Mouse (Mus musculus) heart, postnatal 25 days (tissue): ENCODE data around the gene Trpv4. TPM values are rescaled to one million over a fixed set of nuclear protein-coding genes. Genes with fewer than 3 reads are reported as not detected.

Source experiments
- DNase-seq: peaks from one replicate; pipeline ENCODE4 v3.0.0; 2022; ENCODE audit warnings: low spot score
- intact Hi-C: fragments of 180-260 bp; cut with DNase I; formaldehyde crosslinking; loops from one replicate; pipeline ENCODE4 v1.15.1; 2025
- total RNA-seq, 2 experiments: library from RNA; stranded (reverse); gene quantifications; 2 replicates each; pipeline ENCODE4 v1.2.3; 2021

Gene Trpv4
- total RNA-seq, 2 experiments from 2014 or later = 5.1 to 5.3 TPM

DNA sequence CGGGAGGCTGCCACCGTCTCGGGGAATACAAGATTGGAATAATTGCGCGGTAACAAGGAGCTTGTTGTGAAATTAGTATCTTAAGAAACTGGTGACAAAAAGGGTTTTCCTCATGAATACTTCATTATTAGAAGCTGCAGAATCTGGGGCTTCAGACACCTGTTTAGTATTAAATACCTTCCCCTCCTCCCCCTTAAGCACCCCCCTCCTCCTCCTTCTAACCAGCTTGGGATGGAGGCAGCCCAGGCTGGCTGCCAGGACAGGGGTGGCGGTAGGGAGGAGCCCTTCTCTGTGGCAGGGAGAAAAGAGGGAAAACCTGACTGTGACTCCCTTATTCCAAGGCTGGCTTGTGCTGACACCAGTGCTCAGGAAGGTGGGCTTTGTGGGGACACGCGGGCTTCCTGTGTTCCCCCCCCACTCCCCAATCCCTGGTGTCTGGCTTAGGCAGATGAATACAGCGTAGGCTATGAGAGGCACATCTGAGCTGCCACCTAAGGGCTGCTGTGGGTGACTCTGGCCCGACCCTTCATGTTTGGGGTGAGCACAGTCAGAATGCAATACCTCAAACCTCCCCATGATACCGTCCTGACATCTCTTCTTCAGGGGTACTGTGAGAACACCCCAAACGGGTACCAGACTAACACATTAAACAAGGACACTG lies 64.9 kb downstream of the Trpv4 start:
- no peak for DNase-seq
- intact Hi-C loops = no loop called here

DNA sequence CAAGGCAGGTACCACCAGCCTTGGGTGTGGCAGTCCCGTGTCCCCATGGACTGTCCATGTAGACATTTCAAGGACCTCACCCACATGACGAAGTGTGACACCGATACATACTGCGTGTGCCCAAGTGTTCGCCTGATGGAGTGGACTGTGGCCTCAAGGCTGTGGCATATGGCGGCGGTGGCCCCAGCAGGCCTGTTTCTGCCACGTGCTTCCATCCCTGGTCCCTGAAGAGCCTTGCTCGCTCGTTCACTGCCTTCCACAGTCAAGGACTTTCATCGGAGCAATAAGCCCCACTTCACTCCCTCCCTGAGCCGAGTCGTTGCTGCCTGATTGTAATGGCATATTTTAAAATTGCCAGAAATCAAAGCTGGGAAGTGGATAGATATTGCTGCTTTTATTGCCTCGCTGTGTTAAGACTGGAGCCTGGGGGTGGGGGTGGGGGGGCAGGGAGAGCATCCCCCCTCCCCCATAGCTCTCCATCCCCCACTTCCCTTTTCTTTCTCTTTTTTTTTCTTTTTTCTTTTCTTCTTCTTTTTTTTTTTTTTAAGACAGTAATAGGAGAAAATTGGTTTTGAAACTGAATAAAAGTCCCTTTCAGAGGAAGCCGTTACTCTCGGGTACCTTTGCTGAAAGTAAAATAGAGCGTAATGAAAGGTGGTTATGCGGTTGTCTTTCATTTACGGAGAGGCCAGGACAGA lies 65.6 kb downstream of the Trpv4 start:
- DNase-seq = no peak
- intact Hi-C loops = no loop called here

DNA sequence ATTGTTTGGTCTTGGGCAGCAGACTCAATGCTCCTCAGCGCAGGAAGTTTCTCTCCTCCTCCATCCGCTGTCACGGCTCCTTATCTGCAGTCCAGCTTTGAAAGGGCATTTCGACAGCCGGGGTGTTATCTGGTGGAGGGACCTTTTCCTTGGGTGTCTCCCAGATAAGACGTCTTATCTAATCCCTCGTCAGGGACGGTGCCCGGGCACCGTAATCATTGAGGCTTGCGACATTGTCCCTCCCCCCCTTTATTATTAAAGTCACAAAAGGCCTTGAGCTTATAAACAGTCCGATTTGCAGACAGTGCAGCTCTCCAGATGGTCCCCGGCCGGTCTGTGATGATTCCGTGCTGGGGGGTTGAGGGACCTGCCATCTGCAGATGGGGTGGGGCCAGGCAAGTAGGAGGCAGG lies 67.1 kb downstream of the Trpv4 start:
- DNase-seq = no peak
- intact Hi-C loops = no loop called here

DNA sequence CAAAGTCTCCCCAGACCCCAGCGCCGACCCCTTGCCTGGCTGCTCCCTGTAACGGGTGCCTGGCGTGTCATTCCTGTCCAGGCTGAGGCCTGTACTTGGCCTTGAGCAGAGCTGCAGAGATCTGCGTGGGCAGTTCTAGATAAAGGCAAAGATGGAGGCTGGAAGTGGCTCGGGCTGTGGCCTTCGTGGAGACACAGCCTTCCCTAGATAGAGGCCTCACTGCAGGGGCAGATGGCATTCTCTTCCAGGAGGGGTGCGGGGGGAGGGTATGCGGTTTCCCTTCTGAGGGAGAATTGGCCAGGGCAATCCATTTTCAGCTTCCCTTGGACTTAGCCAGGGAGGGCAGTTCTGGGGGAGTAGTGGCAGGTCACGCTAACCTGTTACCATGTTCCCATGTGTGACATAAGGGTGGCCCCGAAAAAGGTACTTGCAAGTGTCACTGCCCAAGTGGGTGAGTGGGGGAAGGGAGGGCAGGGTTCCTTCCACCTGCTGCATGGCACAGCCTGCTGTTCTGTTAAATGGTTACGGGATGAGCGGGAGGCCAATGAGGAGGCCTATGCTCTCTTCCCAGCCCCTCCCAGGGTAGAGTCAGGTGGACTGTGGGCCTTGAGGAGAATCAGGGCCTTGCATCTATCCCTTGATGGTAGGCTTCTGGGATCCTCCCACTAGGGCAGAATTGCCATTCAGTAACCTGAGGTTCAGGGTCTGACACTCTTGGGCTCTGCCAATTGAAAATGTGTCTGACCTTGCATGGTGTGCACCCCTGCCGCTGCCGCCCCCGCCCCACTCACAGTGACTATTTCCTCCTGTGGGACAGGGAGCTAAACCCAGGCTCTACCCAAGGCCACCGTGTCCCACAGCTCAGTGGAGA lies 67.9 kb downstream of the Trpv4 start:
- DNase-seq = no peak
- intact Hi-C loops = no loop called here

DNA sequence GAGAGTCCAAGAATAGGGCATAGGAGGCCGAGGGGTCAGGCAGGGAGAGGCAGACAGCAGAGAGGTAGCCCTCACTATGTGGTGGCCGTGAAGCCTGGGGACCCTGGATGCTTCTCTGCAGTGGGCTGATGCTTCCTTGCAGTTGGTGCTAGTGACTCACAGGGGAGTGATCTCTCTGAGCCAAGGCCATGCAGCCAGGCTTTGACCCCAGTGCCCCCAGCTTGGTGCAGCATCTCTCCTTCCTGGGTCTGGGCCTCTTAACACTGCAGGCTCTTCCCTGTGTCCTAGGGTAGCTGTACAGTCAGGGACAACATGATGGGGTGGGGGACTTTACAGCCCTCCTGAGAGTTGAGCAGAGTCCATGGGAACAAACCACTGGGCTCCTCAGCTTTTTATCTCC lies 68.8 kb downstream of the Trpv4 start:
- intact Hi-C loops = no loop called here
- DNase-seq = no peak

DNA sequence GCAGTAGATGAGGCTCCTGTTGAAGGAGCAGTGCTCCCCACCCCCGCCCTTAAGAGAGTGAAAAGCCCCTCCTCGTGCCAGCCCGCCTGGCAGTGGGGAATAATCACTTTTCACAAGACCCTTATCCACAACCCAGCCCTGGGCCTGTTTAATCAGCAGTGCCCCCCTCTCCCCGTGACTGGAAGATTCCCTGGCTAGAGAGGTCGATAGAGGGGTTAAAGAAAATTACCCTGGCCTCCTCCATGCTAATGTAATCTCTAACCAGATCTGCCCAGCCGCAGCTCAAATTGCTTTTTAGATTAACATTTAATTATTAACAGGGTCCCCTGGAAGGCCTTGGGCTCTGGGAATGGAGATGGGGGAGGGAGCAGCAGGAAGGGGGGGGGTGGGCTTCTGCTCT lies 69.2 kb downstream of the Trpv4 start:
- no peak for DNase-seq
- intact Hi-C loops = no loop called here

DNA sequence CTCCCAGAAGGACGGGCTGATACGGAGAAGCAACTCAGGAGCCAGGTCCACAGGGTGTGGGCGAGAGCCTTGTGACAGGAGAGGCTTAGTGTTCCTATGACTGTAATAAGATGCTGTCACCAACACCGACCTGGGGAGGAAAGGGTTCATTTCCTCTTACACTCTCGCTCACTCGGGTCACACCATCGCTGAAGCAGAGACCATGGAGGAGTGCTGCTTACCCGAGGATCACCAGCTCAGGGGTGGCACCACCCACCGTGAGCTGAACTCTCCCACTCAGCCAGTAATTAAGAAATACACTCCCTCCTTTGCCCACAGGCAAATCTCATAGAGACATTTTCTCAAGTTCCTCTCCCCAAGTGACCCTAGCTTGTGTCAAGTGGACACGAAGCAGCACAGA lies 69.8 kb downstream of the Trpv4 start:
- intact Hi-C loops = no loop called here
- no peak for DNase-seq

DNA sequence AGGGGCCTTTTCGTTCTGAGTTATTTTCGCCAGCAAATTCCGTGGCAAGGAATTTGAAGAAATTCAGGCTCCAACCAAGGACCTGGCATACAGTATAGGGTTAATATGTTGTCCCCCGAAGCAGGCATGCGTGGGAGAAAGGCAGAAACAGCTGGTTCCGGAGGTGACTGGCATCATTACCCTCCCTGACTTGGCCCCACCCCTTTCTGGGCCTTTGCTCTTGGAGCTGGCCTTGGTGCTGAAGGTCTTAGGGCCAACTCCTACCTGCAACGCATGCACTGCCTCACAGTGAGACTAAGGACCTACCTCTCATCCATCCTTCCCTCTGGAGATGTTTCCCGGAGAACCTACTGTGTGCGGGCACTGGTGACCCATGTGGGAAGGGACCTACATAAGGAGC lies 70.3 kb downstream of the Trpv4 start:
- no peak for DNase-seq
- intact Hi-C loops = no loop called here

DNA sequence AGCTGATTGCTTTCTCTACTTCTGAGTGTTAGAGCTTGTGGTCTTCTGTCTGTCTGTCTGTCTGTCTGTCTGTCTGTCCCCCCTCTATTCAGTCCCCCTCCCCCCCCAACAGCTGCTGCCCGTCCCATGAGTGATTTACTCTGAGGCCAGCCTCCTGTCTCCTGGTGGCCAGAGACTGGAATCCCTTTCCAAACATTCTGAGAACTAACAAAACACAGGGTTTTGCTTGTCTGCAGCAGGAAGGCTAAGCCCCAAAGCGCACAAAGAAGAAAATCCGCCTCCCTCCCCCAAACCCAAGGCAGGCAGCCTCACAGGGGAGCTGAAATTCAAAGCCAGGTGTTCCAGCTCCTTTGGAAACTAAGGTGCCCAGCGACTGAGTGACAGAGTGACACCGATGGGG lies 72.5 kb downstream of the Trpv4 start:
- no peak for DNase-seq
- intact Hi-C loops = no loop called here

DNA sequence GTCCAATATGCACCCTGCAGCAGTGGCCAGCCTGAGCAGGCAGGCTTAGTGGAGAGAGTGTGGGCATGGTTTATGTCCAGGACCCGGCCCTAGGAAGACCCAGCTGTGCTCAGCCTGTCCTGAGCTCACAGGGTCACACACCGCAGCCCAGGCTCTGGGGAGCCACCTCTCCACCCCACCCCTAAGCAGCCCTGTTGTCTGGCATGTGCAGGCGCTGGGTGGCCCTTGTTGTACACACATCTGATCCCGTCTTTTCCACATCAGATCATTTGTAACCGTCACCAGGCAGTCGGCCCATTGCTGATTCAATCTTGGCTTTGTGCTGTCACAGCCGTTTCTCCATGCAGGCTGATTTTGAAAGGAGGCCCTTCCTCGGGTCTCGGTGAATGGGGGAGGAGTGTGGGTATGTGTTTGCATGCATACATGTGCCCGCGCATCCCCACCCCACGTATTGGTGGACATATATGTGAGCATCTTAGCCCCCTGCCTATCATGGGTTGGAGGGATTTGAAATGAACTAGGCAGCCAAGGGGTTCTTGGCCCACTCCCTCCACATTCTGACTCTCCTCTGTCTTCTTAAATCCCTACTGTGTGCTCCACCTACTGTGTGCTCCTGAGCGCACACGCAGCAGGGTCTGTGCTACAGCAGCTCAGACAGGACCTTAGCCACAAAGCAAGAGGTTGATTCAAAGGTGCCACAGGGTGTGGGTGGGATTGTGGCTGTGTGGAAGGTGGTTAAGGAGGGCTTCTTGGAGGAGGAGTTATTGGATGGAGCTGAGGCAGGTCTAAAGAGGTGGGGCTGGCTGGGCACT lies 73.7 kb downstream of the Trpv4 start:
- DNase-seq = no peak
- intact Hi-C loops = no loop called here

DNA sequence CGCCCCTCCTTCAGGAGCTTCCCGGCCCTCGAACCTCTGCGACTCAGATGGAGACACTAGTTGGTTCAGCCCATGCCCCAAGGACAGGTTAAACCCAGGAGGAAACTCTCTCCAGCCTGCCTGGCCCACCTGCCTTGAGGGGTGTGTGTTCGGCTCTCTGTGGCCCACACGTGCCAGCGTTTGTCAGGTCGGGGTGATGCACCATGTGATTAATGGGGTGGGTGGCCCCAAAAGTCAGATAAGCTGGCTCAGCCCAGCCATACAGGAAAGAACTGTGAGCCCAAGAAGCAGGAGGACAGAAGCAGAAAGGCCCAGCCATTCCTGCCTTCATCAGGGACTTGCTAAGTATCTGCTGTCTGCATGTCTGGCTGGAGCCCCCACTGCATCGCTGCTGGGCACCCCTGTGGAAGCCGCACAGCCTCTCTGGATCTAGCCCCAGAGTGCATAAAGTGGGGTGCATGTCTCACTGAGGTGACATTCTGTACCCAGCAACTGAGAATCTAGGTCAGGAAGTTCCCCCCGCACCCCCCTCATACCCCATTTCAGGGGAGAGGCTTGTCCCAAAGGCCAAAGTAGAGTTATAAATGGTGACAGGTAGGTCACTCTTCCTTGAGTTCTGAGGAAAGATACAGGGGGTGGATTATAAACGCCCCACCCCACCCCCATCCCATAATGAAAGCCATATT lies 74.6 kb downstream of the Trpv4 start:
- intact Hi-C loops = no loop called here
- no peak for DNase-seq

DNA sequence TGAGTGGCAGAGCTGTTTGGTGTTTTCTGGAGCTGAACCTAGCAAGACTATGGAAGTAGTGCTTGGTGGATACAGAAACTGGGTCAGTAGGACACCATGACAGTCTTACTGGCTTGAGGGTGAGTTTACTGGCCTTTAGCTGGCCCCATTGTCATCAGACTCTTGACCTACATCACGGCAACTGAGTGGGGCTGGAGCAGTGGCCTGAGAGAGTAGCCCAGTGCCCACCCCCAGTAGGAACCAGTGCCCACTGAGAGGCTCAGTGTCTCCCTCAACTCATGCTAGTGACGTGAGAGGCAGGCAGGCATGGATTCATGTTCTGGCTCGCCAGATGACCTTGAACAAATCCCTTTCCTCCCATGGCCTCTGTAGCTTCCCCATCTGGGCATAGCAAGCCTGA lies 75.2 kb downstream of the Trpv4 start:
- DNase-seq = no peak
- intact Hi-C loops = no loop called here

DNA sequence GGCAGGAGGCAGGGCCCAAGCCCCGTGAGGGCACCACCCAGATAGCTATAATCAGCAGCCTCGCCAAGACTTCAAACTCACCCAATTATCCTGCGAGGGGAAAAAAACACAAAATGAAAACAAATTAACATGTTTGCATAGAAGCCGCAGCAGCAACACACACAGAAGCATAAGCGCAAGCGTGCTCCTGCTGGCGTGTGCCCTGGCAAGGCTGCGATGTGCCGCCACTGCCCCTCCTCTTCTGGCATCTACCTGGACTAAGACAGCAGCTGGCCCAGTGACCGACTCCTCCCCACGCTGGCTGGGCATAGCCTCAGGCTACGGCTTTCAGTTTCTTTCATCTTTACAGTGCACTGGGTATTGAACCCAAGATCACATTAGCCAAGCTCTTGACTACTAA lies 76.7 kb downstream of the Trpv4 start:
- no peak for DNase-seq
- intact Hi-C loops = no loop called here

DNA sequence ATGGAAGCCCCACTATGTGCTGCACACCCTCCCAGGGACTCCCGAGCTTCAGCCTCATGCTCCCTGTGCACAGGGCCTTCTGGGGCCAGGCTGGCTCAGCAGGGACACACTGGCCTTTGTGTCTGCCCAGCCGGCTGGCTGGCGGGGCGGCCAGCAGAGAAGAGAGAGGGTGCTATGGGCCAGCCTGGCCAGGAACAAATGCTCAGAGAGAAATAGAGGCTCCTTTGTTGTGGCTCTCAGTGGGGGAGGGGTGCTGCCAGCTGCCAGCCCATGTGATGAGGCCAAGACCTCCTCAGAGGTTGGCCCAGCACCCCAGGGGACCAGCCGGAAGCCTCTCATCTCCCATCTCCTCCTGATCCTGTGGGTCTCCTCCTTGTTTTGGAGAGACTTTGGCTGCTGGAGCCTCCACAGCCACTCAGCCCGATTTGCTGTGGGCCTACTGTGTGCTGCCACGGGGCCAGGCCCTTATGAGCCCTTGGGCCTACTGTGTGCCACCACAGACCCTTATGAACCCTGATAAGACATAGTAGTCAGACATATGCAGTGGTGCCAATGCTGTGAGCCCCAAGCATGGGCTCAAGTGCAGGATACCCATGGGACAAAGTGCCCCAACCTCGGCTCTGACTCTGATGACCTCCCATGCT lies 78.4 kb downstream of the Trpv4 start:
- no peak for DNase-seq
- intact Hi-C loops = no loop called here

DNA sequence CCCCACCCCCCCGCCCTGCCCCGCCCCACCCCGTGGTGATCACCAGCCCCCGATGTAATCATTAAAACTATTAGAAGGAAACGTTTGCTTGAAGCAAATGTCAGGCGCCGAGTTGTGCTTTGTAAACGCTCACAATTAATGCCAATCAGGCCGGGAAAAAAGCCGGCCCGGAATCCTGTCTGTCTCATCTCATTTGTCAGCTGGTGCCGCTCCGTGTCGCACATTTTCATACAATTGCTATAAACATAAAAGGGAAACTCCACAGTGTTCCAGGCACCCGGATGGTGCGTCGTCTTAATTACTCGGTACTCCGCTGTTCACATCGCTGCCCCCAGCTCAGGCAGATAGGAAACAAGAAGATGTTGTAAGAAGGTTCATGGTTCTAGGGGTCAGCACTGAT lies 79.9 kb downstream of the Trpv4 start:
- intact Hi-C loops = no loop called here
- DNase-seq = no peak

DNA sequence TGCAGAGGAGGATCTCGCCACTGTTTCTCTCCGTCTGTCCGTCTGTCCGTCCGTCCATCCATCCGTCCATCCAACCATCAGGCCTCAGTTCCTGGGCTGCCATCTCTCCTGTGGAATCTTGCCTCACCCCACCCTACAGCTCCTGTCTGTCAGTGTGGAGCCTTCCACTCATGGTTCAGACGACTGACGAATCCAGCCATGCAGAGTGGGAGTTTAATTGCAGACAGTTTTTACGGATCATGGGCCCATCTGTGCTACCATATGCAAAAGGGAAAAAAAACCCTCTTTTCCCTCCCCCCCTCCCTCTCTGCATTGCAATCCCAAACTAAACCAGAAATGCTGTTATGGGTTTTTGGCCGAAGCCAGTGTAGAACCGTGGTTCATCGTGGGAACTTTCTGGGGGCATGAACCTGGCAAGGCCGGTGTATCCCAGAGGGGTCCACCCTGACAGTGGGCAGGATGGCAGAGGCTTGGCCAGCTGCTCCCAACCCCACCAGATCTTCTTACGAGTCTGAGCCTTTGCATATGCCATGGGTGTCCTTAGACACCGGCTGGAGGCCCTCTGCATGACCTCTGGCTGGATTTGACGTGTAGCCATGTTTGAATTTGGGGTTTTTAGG lies 82.1 kb downstream of the Trpv4 start:
- DNase-seq = no peak
- intact Hi-C loops = no loop called here

DNA sequence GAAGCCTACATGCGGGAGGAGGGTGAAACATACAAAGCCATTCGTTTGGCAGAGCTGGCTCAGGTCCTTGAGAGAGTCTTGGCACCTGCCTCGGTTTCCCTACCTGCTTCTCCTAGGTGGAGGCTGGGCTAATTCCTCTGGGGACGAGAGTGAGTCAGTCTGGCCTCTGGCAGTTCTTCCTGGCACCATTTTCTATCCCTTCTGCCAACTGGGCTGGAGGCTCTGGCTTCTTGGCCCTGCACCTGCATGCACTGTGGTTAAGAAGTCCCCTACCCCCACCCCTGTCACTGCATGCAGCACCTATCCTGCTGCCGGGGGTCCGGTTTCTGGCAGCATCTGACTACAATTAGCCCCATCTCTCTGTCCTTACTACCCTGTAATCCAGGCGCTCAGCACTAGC lies 82.7 kb downstream of the Trpv4 start:
- intact Hi-C loops = no loop called here
- DNase-seq = no peak

DNA sequence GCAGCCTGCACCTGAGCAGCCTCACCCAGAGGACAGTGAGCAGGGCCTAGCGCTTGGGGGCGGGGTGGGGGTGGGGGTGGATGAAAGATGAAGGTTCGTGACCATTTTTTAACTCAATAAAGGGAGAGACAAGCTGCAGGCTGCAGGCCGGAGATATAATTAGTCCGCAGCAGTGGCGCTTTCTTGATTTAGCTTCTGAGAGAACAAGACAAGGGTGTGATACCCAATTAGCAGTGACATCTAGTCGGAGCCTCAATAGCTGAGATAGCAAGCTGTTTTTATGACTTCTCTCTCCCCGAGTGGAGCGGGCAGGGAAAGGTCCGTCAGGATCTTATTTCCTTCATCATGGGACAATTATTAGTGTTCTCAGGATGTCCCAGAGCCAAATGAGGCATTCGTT lies 83.2 kb downstream of the Trpv4 start:
- intact Hi-C loops = no loop called here
- DNase-seq = no peak
